Mouse (Mus musculus) ovary, postnatal 10 days (tissue): ENCODE measurements around the gene Dnah9.
A peak's percentile ranks its signal among the peaks of the same experiment; 100 is the strongest.

Source experiments
- DNase-seq: peaks from one replicate; pipeline ENCODE4 v3.0.0; 2022; ENCODE audit warnings: low spot score

Gene Dnah9

GRCm38 (mm10) chr11:66167801-66168651 lies at the start of gene Dnah9:
Dnah9 (minus strand) TSS chr11:66168551.
- peak; percentile 16 for DNase-seq

DNA sequence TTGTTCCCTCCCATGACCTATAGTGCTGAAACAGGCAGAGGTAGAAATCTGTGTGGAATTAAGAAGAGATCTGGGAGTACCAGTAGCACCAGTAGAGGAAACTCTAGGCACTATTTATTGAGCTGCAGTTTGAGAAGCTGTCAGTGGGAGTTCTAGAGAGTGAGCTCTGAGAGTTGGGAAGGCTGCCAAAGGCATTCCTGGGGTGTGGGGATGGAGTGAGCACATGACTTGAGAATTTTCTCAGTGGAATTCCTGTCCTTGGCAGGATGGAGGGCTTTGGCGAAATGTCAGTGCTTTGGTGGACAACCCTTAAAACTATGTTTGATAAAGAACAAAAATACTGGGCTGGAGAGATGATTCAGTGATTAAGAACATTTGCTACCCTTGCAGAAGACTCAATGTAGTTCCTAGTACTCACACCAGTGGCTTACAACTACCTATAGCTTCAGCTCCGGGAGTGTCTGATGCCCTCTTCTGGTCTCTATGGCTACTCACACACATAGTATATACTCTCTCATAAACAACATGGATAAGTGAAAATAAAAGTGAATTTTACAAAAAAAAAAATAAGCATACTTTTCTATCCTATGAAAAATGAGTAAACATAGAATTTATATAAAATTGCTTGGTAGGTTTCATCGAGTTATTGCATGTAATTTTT lies 20.4 kb upstream of the Dnah9 start:
- DNase-seq: no peak

GRCm38 (mm10) chr11:66188146-66188545 lies 19.8 kb upstream of the Dnah9 start:
- no peak for DNase-seq

DNA sequence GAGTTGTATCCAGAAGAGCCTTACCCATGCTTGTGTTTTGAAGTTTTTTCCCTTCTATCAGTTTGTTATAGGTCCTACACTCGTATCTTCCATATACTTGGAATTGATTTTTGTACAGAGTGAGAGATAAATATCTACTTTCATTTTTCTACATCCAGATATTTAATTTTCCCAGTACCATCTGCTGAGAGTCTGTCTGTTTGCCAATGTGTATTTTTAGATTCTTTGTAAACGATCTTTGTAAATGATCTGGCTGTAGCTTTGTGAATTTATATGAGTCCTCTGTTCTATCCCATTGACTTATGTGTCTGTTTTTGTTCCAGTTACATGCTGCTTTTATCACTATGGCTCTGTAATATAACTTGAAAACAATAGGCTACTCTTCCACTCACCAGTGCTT lies 9.4 kb upstream of the Dnah9 start:
- no peak for DNase-seq

GRCm38 (mm10) chr11:66164022-66164421 lies 4.3 kb downstream of the Dnah9 start:
- no peak for DNase-seq

DNA sequence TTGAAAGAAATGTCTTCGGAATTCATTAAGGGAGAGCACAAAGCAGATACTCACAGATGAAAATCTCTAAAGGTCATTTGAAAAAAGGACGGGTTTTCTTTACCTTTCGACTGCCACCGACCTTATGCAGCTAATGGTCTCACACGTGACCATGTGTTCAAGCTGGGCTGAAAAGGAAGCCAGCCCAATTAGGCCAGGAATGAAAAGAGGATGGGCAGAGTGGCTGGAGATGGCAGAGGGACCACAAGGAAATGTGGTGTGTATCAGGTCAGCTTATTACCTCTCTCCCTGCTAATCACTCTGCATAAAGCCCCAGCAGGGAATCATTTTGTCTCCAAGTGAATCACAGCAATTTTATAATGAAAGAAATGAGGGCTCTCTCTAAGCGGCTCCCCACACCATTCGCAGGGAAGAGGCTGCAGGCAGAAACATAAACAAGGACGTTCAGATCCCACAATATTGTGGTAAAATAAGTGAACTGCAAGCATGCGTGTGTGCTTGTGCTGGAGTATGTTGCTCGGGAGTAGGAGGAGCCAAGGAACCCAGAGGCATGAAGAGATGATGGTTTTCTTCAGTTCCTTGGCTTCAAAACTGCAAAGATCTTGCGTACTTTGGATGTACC lies 27.6 kb downstream of the Dnah9 start:
- no peak for DNase-seq

GRCm38 (mm10) chr11:66134826-66135225 lies 33.5 kb downstream of the Dnah9 start:
- no peak for DNase-seq

- DNase-seq: no peak
Observed at GRCm38 (mm10) chr11:66126150-66126549, 42.2 kb downstream of the Dnah9 start.

DNA sequence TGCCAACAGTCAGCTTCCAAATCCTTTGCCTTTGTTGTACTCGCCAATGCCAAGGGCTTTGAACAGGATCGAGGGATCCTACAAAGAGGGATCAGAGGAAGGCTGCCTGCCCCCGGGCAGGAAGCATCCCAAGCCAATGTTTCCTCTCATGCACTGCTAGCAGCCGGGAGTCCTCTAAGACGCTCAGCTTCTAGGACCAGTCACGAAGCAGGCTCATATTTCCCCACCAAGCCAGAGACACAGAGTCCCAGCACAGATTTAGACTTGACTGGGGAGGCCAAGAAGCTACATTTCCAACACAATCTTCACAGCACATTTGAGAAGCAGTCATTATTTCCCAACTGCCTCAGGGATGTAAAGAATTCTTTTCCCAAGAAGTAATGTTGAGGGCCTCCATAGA lies 43.9 kb downstream of the Dnah9 start:
- no peak for DNase-seq

- peak; percentile 11 for DNase-seq
Observed at GRCm38 (mm10) chr11:66122017-66122416, 46.3 kb downstream of the Dnah9 start.

GRCm38 (mm10) chr11:66083663-66084254 lies 84.6 kb downstream of the Dnah9 start:
- no peak for DNase-seq

DNA sequence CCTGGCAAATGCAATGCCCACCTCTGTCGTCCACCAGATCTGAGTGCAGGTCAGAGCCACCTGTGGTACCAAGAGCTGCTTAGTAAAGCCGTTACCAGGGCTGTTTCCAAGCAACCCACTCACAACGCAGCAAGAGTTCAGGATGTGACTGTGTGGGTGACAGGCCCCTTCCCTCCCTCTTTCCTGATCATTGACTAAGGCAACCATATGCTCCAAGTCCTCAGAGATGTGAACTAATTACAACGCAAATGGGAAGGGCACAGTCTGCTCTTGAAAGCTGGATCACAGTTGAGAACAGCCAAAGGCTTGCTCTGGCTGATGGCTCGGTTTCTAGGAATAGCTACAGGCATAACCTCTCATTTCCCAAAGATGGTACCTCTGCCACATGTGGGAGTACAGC lies 95.4 kb downstream of the Dnah9 start:
- DNase-seq: no peak

GRCm38 (mm10) chr11:66058956-66059355 lies 109.4 kb downstream of the Dnah9 start:
- DNase-seq: no peak

DNA sequence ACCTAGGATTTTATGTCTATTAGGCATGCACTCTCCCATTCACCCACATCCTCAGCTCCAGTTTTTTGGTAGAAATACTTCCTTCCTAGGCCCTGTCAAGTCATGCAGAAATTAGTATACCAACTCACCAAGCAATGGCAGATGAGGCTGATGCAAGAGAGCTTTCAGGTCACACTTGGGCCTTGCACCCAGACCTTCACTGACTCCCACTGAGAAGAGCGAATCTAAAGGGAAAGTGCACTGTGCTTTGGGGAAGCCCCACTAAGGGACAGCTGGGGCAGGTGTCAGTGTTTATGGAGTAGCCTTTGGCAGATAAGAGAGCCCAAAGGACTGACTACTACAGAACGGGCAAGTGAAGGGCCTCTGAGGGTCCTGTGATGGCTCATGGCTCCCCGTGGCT lies 117.1 kb downstream of the Dnah9 start:
- DNase-seq: no peak

DNA sequence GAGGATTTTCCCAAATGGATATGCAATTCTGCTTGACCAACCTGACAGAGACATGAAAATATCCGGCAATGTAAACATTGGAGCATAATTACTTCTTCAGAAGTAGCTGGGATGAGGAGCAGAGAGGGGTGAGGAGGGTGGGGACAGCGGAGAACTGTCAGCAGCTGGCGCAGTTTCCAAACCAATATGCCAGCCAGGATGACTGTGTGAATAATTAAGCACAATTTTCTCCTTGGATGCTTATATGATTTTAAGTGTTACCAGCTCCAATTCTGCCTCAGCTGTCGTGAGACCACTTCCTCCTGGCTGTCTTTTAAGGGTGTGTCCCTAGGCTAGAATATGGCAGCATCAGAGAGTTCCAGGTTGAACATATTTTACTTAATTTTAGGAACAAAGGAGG lies 119.2 kb downstream of the Dnah9 start:
- no peak for DNase-seq

GRCm38 (mm10) chr11:66046594-66047193 lies 121.7 kb downstream of the Dnah9 start:
- no peak for DNase-seq

DNA sequence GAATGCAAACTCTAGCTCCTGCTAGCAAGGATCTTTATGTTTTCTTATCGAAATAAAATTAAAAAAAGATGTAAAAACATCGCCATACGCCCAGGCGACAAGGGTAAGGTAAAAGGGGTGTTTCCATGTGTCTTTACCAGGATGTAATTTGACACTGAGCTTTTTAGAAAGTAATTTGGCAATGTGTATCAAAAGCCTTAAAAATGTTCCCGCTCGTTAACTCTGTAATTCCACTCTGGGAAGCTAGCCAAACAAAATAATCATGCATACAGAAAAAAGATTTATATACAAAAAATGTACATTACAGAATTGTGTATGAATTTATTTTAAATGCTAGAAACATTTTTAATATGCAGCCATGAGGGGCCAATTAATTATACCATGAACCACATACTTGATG lies 124.7 kb downstream of the Dnah9 start:
- no peak for DNase-seq

GRCm38 (mm10) chr11:66042531-66042930 lies 125.8 kb downstream of the Dnah9 start:
- DNase-seq: no peak

GRCm38 (mm10) chr11:66025728-66026127 lies 142.6 kb downstream of the Dnah9 start:
- DNase-seq: no peak

- no peak for DNase-seq
Observed at GRCm38 (mm10) chr11:65975871-65976270, 192.5 kb downstream of the Dnah9 start.

GRCm38 (mm10) chr11:65930796-65931195 lies 237.6 kb downstream of the Dnah9 start:
- no peak for DNase-seq

DNA sequence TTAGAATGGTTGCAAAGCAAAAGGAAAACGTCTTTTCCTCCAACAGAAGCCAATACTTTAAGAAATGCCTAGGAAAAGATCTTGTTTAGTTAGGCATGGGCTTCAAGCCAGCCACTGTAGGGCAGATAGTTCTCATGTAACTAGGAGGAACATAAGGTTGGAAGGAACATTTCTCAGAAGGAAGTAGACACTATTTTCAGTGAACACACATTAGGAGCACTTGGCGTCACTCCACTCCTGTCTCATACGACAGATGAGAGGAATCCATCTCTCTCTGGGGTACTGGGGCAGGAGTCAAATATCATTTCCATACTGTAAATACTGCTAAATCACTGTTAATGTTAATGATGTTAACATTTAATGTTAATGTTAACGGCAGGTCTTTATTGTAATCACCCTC lies 238.0 kb downstream of the Dnah9 start:
- no peak for DNase-seq
